Mouse (Mus musculus) C2C12 (cell line): Measurements from ENCODE around the gene Efcab11. TPM values are rescaled to one million over a fixed set of nuclear protein-coding genes. Genes with fewer than 3 reads are reported as not detected.

ENCODE experiments used
- H3K27me3 ChIP-seq: one replicate; pipeline ENCODE4 v1.6.1; 2011; ENCODE audit not compliant: control insufficient read depth, insufficient read depth, insufficient read length
- H3K36me3 ChIP-seq: one replicate; pipeline ENCODE4 v1.6.1; 2011; ENCODE audit not compliant: control insufficient read depth, insufficient read depth
- H3K4me3 ChIP-seq: one replicate; pipeline ENCODE4 v1.5.1; 2011; ENCODE audit warnings: mild to moderate bottlenecking, control low read depth; ENCODE audit not compliant: poor library complexity, insufficient read depth, severe bottlenecking
- H3K79me2 ChIP-seq: one replicate; pipeline ENCODE4 v1.6.1; 2011; ENCODE audit not compliant: control insufficient read depth, insufficient read depth
- H3K79me3 ChIP-seq: one replicate; pipeline ENCODE4 v1.6.1; 2011; ENCODE audit warnings: low read depth, control low read depth
- H3ac ChIP-seq: one replicate; pipeline ENCODE3; 2011; ENCODE audit warnings: low read depth; ENCODE audit not compliant: control insufficient read depth, insufficient read length
- CEBPB ChIP-seq: IDR thresholded peaks from one replicate; pipeline ENCODE4 v1.6.1; 2011; ENCODE audit warnings: low read depth, mild to moderate bottlenecking, control low read depth, moderate library complexity
- CTCF ChIP-seq: IDR thresholded peaks from one replicate; pipeline ENCODE4 v1.5.1; 2011; ENCODE audit not compliant: control insufficient read depth, insufficient read depth, insufficient read length
- FOSL1 ChIP-seq: IDR thresholded peaks from one replicate; pipeline ENCODE4 v1.8.0; 2011; ENCODE audit warnings: mild to moderate bottlenecking, low read length; ENCODE audit not compliant: poor library complexity, insufficient read depth, severe bottlenecking
- MAX ChIP-seq: IDR thresholded peaks from one replicate; pipeline ENCODE4 v1.6.1; 2011; ENCODE audit warnings: mild to moderate bottlenecking, control low read depth
- MYOD1 ChIP-seq: IDR thresholded peaks from one replicate; pipeline ENCODE4 v1.6.1; 2011; ENCODE audit warnings: low read depth; ENCODE audit not compliant: control insufficient read depth, insufficient read length
- MYOG ChIP-seq: IDR thresholded peaks from one replicate; pipeline ENCODE4 v1.6.1; 2011; ENCODE audit not compliant: control insufficient read depth, insufficient read length; ENCODE audit errors: extremely low read depth
- USF1 ChIP-seq: IDR thresholded peaks from one replicate; pipeline ENCODE4 v1.6.1; 2011; ENCODE audit warnings: low read depth, mild to moderate bottlenecking, control low read depth, moderate library complexity
- polyA plus RNA-seq: library from polyadenylated mRNA; unstranded; fragments of >200 nt; fragmentation: generic; extraction: Trizol; gene quantifications from one replicate; pipeline ENCODE4 v1.2.1, GENCODE M21; 2012; ENCODE audit warnings: missing spikeins

Gene Efcab11
- polyA plus RNA-seq, 1 experiment: 4.7 TPM

DNA sequence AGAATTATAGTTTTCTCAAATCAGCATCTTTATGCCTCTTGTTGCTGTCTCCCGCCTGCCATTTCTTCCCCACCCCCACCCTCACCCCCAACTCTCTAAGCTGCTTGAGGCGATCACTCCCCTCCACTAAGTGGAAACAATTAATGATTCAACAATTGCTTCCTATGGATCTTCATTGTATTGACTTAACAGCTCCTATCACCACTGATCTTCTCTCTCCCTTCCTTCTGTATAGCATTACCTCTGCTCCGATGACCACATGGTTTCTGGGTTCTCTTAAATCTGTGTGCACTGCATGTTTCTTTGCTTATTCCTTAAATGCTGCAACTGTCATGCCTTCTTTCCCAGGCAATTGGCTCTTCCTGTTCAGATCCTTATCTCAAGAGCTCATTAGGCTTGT, 120.2 kb downstream of the Efcab11 start:
- H3ac ChIP-seq: no peak overlapping the region
- H3K79me2 ChIP-seq: no peaks in the 10 kb centered on the region
- H3K4me3 ChIP-seq: no peak overlapping the region
- no peaks in the 10 kb centered on the region for H3K36me3 ChIP-seq
- no peaks in the 10 kb centered on the region for H3K27me3 ChIP-seq
- no peaks in the 10 kb centered on the region for H3K79me3 ChIP-seq
- TF ChIP-seq CEBPB: no peak
- TF ChIP-seq MAX: no peak
- TF ChIP-seq MYOG: no peak
- TF ChIP-seq USF1: no peak
- TF ChIP-seq CTCF: no peak
- TF ChIP-seq MYOD1: no peak
- TF ChIP-seq FOSL1: no peak

GRCm38 (mm10) chr12:99757754-99758526, 126.3 kb downstream of the Efcab11 start:
- Histone ChIP-seq H3ac (no peak overlapping the region), H3K27me3 (no peaks in the 10 kb centered on the region), H3K36me3 (no peaks in the 10 kb centered on the region), H3K79me3 (no peaks in the 10 kb centered on the region), H3K4me3 (no peak overlapping the region), H3K79me2 (no peaks in the 10 kb centered on the region)
- TF ChIP-seq MYOG (no peak), MAX (no peak), CTCF (no peak), CEBPB (no peak), MYOD1 (no peak)

DNA sequence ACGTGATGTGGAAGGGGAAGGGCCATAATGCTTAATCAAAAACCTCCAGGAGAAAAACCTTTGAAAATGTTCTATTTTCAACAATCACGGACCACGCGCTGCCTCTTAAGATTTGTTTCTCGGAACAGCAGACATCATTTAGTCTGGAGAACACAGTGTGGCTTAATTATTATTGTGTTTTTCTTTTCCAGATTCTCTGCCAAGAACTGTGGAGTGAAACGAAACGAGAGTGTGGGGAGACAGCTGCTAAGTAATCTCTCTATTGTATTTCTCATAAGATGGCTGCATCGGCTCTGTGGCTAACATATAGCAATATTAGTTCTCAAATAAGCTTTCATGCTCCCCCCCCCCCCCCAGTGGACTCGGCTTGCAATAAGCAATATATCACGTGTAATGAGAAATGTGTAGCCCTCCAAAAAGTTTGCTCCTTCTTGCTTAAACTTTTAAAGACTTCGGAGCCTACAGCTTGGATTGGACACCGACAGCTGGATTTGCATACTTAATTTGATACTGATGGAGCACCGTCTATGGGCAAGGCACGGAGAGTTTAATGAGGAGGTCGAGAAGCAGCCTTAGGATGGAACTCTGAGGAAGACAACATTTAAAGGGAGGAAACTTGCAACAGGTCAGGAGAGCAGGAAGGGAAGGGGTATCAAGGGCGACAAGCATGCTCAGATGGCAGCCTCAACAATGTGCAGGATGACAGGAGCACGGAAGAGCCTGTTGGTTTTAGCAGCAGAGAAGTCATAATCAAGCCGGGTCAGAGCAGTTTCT, 127.1 kb downstream of the Efcab11 start:
- Histone ChIP-seq H3K79me2 (no peaks in the 10 kb centered on the region), H3K79me3 (no peaks in the 10 kb centered on the region), H3K36me3 (no peaks in the 10 kb centered on the region), H3K27me3 (no peaks in the 10 kb centered on the region), H3K4me3 (no peak overlapping the region), H3ac (no peak overlapping the region)
- no peak for TF ChIP-seq CEBPB
- no peak for TF ChIP-seq MYOG
- no peak for TF ChIP-seq MAX
- no peak for TF ChIP-seq MYOD1

DNA sequence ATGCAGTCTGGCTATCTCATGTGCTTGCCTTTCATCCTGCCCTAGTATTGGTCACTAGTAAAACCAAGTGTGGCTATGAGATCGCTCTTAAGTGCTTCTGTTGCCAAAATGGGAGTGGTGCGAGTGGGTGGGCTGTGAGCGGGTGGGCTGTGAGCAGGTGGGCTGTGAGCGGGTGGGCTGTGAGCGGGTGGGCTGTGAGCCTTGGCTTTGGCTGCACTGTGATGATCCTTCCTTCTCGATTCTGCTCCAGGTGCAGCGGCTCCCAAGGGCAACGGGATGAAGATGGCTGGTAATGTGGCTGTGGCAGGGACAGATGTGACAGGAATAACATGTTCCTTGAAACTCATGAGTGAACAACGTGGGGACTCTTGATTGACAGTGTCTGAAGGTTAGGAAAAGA, 128.0 kb downstream of the Efcab11 start:
- no peaks in the 10 kb centered on the region for H3K79me3 ChIP-seq

GRCm38 (mm10) chr12:99752986-99753385, 131.3 kb downstream of the Efcab11 start:
- Histone ChIP-seq H3K79me2 (no peaks in the 10 kb centered on the region), H3K79me3 (no peaks in the 10 kb centered on the region), H3K36me3 (no peaks in the 10 kb centered on the region), H3K4me3 (no peak overlapping the region), H3K27me3 (no peaks in the 10 kb centered on the region), H3ac (no peak overlapping the region)
- TF ChIP-seq MYOD1 (no peak), USF1 (no peak), MAX (no peak), MYOG (no peak), CEBPB (no peak), CTCF (no peak), FOSL1 (no peak)

More for the DNA sequence above, 128.0 kb downstream of the Efcab11 start:
- H3K27me3 ChIP-seq: no peaks in the 10 kb centered on the region
- no peak overlapping the region for H3K4me3 ChIP-seq
- no peaks in the 10 kb centered on the region for H3K79me2 ChIP-seq
- no peak overlapping the region for H3ac ChIP-seq
- no peaks in the 10 kb centered on the region for H3K36me3 ChIP-seq
- TF ChIP-seq MYOG: no peak
- TF ChIP-seq MAX: no peak
- no peak for TF ChIP-seq MYOD1
- no peak for TF ChIP-seq CTCF
- no peak for TF ChIP-seq CEBPB
- TF ChIP-seq USF1: no peak
- TF ChIP-seq FOSL1: no peak
